Mouse (Mus musculus) cerebellum, adult 2 months (tissue): ENCODE measurements around the gene Abca17.

Experiments
- CTCF ChIP-seq: fragments of 200-500 bp; IDR thresholded peaks from 2 replicates; pipeline ENCODE4 v1.5.1; 2011; ENCODE audit warnings: low read depth, mild to moderate bottlenecking, control low read depth, low read length, moderate library complexity, borderline replicate concordance; ENCODE audit not compliant: insufficient read depth
- POLR2A ChIP-seq: fragments of 200-500 bp; IDR thresholded peaks from 2 replicates; pipeline ENCODE4 v1.6.1; 2011; ENCODE audit warnings: low read length, control low read depth, borderline replicate concordance; ENCODE audit not compliant: insufficient read depth

GRCm38 (mm10) chr17:24362527-24362926 is 11.7 kb upstream of the Abca17 start:
- TF ChIP-seq CTCF = no peak
- no peak for TF ChIP-seq POLR2A
